Mouse (Mus musculus): ENCODE results near the gene Swt1. TPM values are rescaled to one million over a fixed set of nuclear protein-coding genes. Genes with fewer than 3 reads are reported as not detected.

Gene Swt1
- polyA plus RNA-seq, 1 experiment, result 1.7 TPM

- Histone ChIP-seq H3K79me3 (ENCODE audit: low read depth) (no peaks in the 10 kb centered on the region), H3K4me3 (ENCODE audit: insufficient read depth, poor library complexity, severe bottlenecking) (no peak overlapping the region), H3K36me3 (ENCODE audit: control insufficient read depth, insufficient read depth) (no peaks in the 10 kb centered on the region), H3K27me3 (ENCODE audit: control insufficient read depth, insufficient read depth, insufficient read length) (no peaks in the 10 kb centered on the region), H3K79me2 (ENCODE audit: control insufficient read depth, insufficient read depth) (no peaks in the 10 kb centered on the region), H3ac (ENCODE audit: control insufficient read depth, insufficient read length, low read depth) (no peak overlapping the region)
- no peak for TF ChIP-seq MAX (IDR thresholded peaks at IDR 0.05)
- TF ChIP-seq USF1 (IDR thresholded peaks at IDR 0.05; ENCODE audit: low read depth), result no peak
- TF ChIP-seq CEBPB (IDR thresholded peaks at IDR 0.05; ENCODE audit: low read depth), result no peak
- no peak for TF ChIP-seq MYOG (IDR thresholded peaks at IDR 0.05; ENCODE audit: control insufficient read depth, extremely low read depth, insufficient read length)
These were observed 99.7 kb downstream of the Swt1 start for GRCm38 (mm10) chr1:151328341-151329097.

GRCm38 (mm10) chr1:151325328-151325727 is 102.9 kb downstream of the Swt1 start:
- no peaks in the 10 kb centered on the region for H3K36me3 ChIP-seq (ENCODE audit: control insufficient read depth, insufficient read depth)
- H3K27me3 ChIP-seq (ENCODE audit: control insufficient read depth, insufficient read depth, insufficient read length), result no peaks in the 10 kb centered on the region

GRCm38 (mm10) chr1:151320408-151320807 is 107.8 kb downstream of the Swt1 start:
- Histone ChIP-seq H3K4me3 (ENCODE audit: insufficient read depth, poor library complexity, severe bottlenecking) (no peak overlapping the region), H3K79me2 (ENCODE audit: control insufficient read depth, insufficient read depth) (no peaks in the 10 kb centered on the region), H3K36me3 (ENCODE audit: control insufficient read depth, insufficient read depth) (no peaks in the 10 kb centered on the region), H3ac (ENCODE audit: control insufficient read depth, insufficient read length, low read depth) (no peak overlapping the region), H3K79me3 (ENCODE audit: low read depth) (no peaks in the 10 kb centered on the region), H3K27me3 (ENCODE audit: control insufficient read depth, insufficient read depth, insufficient read length) (no peaks in the 10 kb centered on the region)
- no peak for TF ChIP-seq CTCF (IDR thresholded peaks at IDR 0.05; ENCODE audit: control insufficient read depth, insufficient read depth, insufficient read length)
- no peak for TF ChIP-seq MAX (IDR thresholded peaks at IDR 0.05)
- TF ChIP-seq MYOG (IDR thresholded peaks at IDR 0.05; ENCODE audit: control insufficient read depth, extremely low read depth, insufficient read length), result no peak
- TF ChIP-seq MYOD1 (IDR thresholded peaks at IDR 0.05; ENCODE audit: control insufficient read depth, insufficient read length, low read depth), result no peak
- TF ChIP-seq CEBPB (IDR thresholded peaks at IDR 0.05; ENCODE audit: low read depth), result no peak
- TF ChIP-seq USF1 (IDR thresholded peaks at IDR 0.05; ENCODE audit: low read depth), result no peak
- TF ChIP-seq FOSL1 (IDR thresholded peaks at IDR 0.05; ENCODE audit: insufficient read depth, low read length, poor library complexity, severe bottlenecking), result no peak

More at GRCm38 (mm10) chr1:151325328-151325727, 102.9 kb downstream of the Swt1 start:
- Histone ChIP-seq H3K79me2 (ENCODE audit: control insufficient read depth, insufficient read depth) (no peaks in the 10 kb centered on the region), H3K4me3 (ENCODE audit: insufficient read depth, poor library complexity, severe bottlenecking) (no peak overlapping the region), H3K79me3 (ENCODE audit: low read depth) (no peaks in the 10 kb centered on the region), H3ac (ENCODE audit: control insufficient read depth, insufficient read length, low read depth) (no peak overlapping the region)
- no peak for TF ChIP-seq MYOD1 (IDR thresholded peaks at IDR 0.05; ENCODE audit: control insufficient read depth, insufficient read length, low read depth)
- no peak for TF ChIP-seq MAX (IDR thresholded peaks at IDR 0.05)

- H3ac ChIP-seq (ENCODE audit: control insufficient read depth, insufficient read length, low read depth), result no peak overlapping the region
- H3K36me3 ChIP-seq (ENCODE audit: control insufficient read depth, insufficient read depth), result no peaks in the 10 kb centered on the region
- TF ChIP-seq MYOG (IDR thresholded peaks at IDR 0.05; ENCODE audit: control insufficient read depth, extremely low read depth, insufficient read length), result no peak
- no peak for TF ChIP-seq FOSL1 (IDR thresholded peaks at IDR 0.05; ENCODE audit: insufficient read depth, low read length, poor library complexity, severe bottlenecking)
- no peak for TF ChIP-seq CEBPB (IDR thresholded peaks at IDR 0.05; ENCODE audit: low read depth)
- no peak for TF ChIP-seq MAX (IDR thresholded peaks at IDR 0.05)
- TF ChIP-seq USF1 (IDR thresholded peaks at IDR 0.05; ENCODE audit: low read depth), result no peak
- no peak for TF ChIP-seq MYOD1 (IDR thresholded peaks at IDR 0.05; ENCODE audit: control insufficient read depth, insufficient read length, low read depth)
- no peak for TF ChIP-seq CTCF (IDR thresholded peaks at IDR 0.05; ENCODE audit: control insufficient read depth, insufficient read depth, insufficient read length)
- no peaks in the 10 kb centered on the region for H3K27me3 ChIP-seq (ENCODE audit: control insufficient read depth, insufficient read depth, insufficient read length)
- H3K4me3 ChIP-seq (ENCODE audit: insufficient read depth, poor library complexity, severe bottlenecking), result no peak overlapping the region
- H3K79me2 ChIP-seq (ENCODE audit: control insufficient read depth, insufficient read depth), result no peaks in the 10 kb centered on the region
- H3K79me3 ChIP-seq (ENCODE audit: low read depth), result no peaks in the 10 kb centered on the region
These were observed 109.0 kb downstream of the Swt1 start for GRCm38 (mm10) chr1:151319267-151319666.

Small RNAs within 50 kb of the gene (microRNA-seq; reads per million reads assigned to microRNA genes)
- 0.16 reads per million for gene Mir7682 (ENCODE audit: borderline microRNAs expressed)

Other genes with a start within 250 kb of the Swt1 start
- 0.07 TPM for gene Gm47985, start 245.9 kb downstream of the Swt1 start, polyA plus RNA-seq (2012; fragmentation: generic; extraction: Trizol)
- 0.05 TPM for gene Gm8947, start 236.1 kb downstream of the Swt1 start, polyA plus RNA-seq (2012; fragmentation: generic; extraction: Trizol)
- 0.05 TPM for gene Gm47995, start 230.0 kb downstream of the Swt1 start, polyA plus RNA-seq (2012; fragmentation: generic; extraction: Trizol)
- not detected for gene 3110040M04Rik, start 224.3 kb downstream of the Swt1 start, polyA plus RNA-seq (2012; fragmentation: generic; extraction: Trizol)
- gene Gm47996, start 218.3 kb downstream of the Swt1 start, polyA plus RNA-seq (2012; fragmentation: generic; extraction: Trizol), result not detected
- gene Ivns1abp, start 84.0 kb downstream of the Swt1 start, polyA plus RNA-seq (2012; fragmentation: generic; extraction: Trizol), result 38.6 TPM
- 9.7 TPM for gene Trmt1l, start 87 bp upstream of the Swt1 start, polyA plus RNA-seq (2012; fragmentation: generic; extraction: Trizol)
- 10.7 TPM for gene Rnf2, start 72.5 kb upstream of the Swt1 start, polyA plus RNA-seq (2012; fragmentation: generic; extraction: Trizol)
- gene Fam129a, start 142.7 kb upstream of the Swt1 start, polyA plus RNA-seq (2012; fragmentation: generic; extraction: Trizol), result 1.7 TPM

Measured in C2C12 (cell line).